Mouse (Mus musculus) midbrain, embryonic 13.5 days (tissue): ENCODE measurements around the gene B4galt3. TPM values are rescaled to one million over a fixed set of nuclear protein-coding genes. Genes with fewer than 3 reads are reported as not detected.

Experiments
- ATAC-seq: fragments of 200-750 bp; cut with Nextera tagmentation; 2 replicates; pipeline ENCODE4 v1.8.0; 2017; ENCODE audit warnings: mild to moderate bottlenecking, moderate TSS enrichment, moderate library complexity
- H3K27ac ChIP-seq: fragments of 300-500 bp; sonication (generic); 2 replicates; pipeline ENCODE4 v1.5.1; 2015; ENCODE audit warnings: inconsistent platforms, mild to moderate bottlenecking, moderate library complexity
- H3K27me3 ChIP-seq: fragments of 300-500 bp; sonication (generic); 2 replicates; pipeline ENCODE4 v1.6.1; 2015; ENCODE audit warnings: mild to moderate bottlenecking, inconsistent platforms
- H3K36me3 ChIP-seq: fragments of 300-500 bp; sonication (generic); 2 replicates; pipeline ENCODE4 v1.6.1; 2015; ENCODE audit warnings: mild to moderate bottlenecking, inconsistent platforms
- H3K4me1 ChIP-seq: fragments of 300-500 bp; sonication (generic); replicated peaks from 2 replicates; pipeline ENCODE4 v1.6.1; 2015; ENCODE audit warnings: inconsistent platforms
- H3K4me2 ChIP-seq: fragments of 300-500 bp; sonication (generic); replicated peaks from 2 replicates; pipeline ENCODE4 v1.6.1; 2015; ENCODE audit warnings: moderate library complexity, mild to moderate bottlenecking, inconsistent platforms
- H3K4me3 ChIP-seq: fragments of 300-500 bp; sonication (generic); replicated peaks from 2 replicates; pipeline ENCODE4 v1.5.1; 2015; ENCODE audit warnings: mild to moderate bottlenecking, inconsistent platforms
- H3K9ac ChIP-seq: fragments of 300-500 bp; sonication (generic); replicated peaks from 2 replicates; pipeline ENCODE4 v1.6.1; 2015; ENCODE audit warnings: mild to moderate bottlenecking, inconsistent platforms
- H3K9me3 ChIP-seq: fragments of 300-500 bp; sonication (generic); 2 replicates; pipeline ENCODE4 v1.6.1; 2016; ENCODE audit warnings: mild to moderate bottlenecking, inconsistent platforms
- WGBS: fragments of 180-500 bp; shearing (Covaris S2); methylation state at CpG from one replicate; pipeline ENCODE4 v1.1.7; 2015; 5-methylcytosine and 5-hydroxymethylcytosine counted together
- polyA plus RNA-seq: library from polyadenylated mRNA; unstranded; fragments of >200 nt; fragmentation: Nextera tagmentation; extraction: Ambion mirVana; gene quantifications from 2 replicates; pipeline ENCODE4 v1.2.1, GENCODE M21; 2015

Gene B4galt3
- polyA plus RNA-seq, 1 experiment from 2014 or later = 99.0 TPM

DNA sequence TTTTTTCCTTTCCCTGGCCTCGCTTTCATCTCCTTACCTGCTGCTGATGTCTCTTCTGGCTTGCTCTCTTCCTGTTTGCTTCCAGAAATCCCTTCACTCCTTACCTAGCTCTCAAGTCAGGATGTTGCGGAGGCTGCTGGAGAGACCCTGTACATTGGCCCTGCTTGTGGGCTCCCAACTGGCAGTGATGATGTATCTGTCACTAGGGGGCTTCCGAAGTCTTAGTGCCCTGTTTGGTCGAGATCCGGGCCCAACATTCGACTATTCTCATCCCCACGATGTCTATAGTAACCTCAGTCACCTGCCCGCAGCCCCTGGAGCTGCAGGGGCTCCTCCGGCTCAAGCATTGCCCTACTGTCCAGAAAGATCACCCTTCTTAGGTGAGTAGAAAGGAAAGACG is 1.5 kb downstream of the B4galt3 start:
- peaks cover 49% of the 10 kb centered on the region for H3K36me3 ChIP-seq
- 0 out of 2 replicates have a peak, but pooled peaks cover 3% of the 10 kb centered on the region for H3K27me3 ChIP-seq
- H3K4me1 ChIP-seq = peaks cover 20% of the 10 kb centered on the region
- 70% methylated on average over 10 of the region's 10 CpGs for WGBS
- no peak overlapping the region for H3K27ac ChIP-seq
- H3K9me3 ChIP-seq = no peaks in the 10 kb centered on the region
- peak overlapping the region; percentile 62; the same call in 1 of the 2 replicates for H3K4me3 ChIP-seq
- peak overlapping the region; percentile 96 for H3K4me2 ChIP-seq
- no peak overlapping the region for H3K9ac ChIP-seq
- ATAC-seq = no peak

DNA sequence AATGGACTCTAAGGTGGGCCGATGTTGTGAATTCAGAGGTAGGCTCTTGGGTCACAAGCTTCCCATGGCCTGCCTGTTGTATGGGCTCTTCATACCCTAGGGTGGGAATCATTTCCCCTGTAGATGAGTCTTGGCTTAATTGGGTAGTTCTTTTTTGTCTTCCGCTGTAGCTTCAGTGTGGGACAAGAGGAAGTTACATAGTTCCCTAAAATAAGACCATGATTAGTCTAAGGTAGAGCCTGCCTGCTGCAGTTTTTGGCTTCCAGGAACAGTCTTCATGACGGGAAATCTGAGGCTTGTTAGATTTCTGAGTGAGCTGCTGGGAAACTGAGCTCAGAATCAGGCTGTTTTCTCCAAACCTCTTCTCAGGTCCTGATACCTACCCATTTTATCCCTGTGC is 2.0 kb downstream of the B4galt3 start:
- WGBS = 98% methylated on average over 3 of the region's 3 CpGs
- peaks cover 20% of the 10 kb centered on the region for H3K4me1 ChIP-seq
- no peaks in the 10 kb centered on the region for H3K9me3 ChIP-seq
- peaks cover 54% of the 10 kb centered on the region for H3K36me3 ChIP-seq
- 0 out of 2 replicates have a peak, but pooled peaks cover under 1% of the 10 kb centered on the region for H3K27me3 ChIP-seq
- H3K9ac ChIP-seq = no peak overlapping the region
- no peak overlapping the region for H3K27ac ChIP-seq
- no peak for ATAC-seq
- 0 out of 2 replicates have a peak overlapping the region, but pooled peaks have one; percentile 62 for H3K4me3 ChIP-seq
- H3K4me2 ChIP-seq = 0 out of 2 replicates have a peak overlapping the region, but pooled peaks have one; percentile 96

DNA sequence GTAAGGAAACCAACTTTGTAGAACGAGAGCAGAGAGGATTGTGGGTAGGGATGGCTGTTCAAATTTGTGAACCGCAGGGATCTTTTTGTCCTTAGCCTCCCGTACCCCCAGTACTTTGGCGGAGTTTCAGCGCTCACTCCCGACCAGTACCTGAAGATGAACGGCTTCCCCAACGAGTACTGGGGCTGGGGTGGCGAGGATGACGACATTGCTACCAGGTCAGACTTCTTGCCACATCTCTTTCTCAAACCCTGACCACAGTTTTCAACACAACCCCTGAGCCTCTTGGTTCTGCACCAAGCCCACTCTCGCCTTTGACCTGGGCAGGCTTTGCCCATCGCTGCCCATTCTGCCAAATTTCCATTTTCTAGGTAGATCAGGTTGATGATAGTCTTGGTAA is 4.0 kb downstream of the B4galt3 start:
- no peak for ATAC-seq
- Histone ChIP-seq H3K9ac (no peak overlapping the region), H3K4me2 (no peak overlapping the region), H3K36me3 (peaks cover 70% of the 10 kb centered on the region), H3K4me3 (no peak overlapping the region), H3K4me1 (peaks cover 20% of the 10 kb centered on the region), H3K27me3 (no peaks in the 10 kb centered on the region), H3K9me3 (no peaks in the 10 kb centered on the region), H3K27ac (no peak overlapping the region)
- 93% methylated on average over 12 of the region's 12 CpGs for WGBS

DNA sequence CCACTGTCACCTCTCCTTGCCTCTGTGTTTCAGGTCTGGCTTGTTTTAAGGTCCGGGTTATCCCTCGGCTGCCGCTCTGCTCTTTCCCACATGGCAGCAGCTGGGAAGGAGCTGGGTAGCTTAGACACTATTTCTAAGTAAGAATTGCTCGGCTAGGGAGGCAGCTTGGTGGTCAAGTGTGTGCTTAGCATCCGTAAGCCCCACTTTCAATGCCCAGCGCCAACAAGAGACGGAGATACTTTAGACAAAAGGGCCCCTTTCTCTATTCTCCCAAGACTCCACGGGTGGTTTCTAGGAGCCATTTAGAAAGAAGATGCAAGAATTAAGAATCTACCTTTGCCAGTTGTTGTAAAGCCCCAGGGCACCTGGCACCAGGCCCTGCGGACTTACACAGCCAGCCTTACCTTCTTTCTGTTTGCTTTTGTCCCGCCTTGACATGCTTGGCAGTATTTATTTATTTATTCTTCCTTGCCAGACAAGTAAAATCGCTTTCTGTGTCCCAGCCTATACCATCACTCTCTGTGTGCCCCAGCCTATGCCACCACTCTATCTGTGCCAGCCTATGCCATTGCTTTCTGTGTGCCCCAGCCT is 5.1 kb downstream of the B4galt3 start:
- no peak overlapping the region for H3K27ac ChIP-seq
- no peaks in the 10 kb centered on the region for H3K9me3 ChIP-seq
- H3K4me2 ChIP-seq = no peak overlapping the region
- no peak for ATAC-seq
- no peak overlapping the region for H3K9ac ChIP-seq
- WGBS = 83% methylated on average over 11 of the region's 11 CpGs
- peaks cover 25% of the 10 kb centered on the region for H3K4me1 ChIP-seq
- no peaks in the 10 kb centered on the region for H3K27me3 ChIP-seq
- peaks cover 70% of the 10 kb centered on the region for H3K36me3 ChIP-seq
- no peak overlapping the region for H3K4me3 ChIP-seq

DNA sequence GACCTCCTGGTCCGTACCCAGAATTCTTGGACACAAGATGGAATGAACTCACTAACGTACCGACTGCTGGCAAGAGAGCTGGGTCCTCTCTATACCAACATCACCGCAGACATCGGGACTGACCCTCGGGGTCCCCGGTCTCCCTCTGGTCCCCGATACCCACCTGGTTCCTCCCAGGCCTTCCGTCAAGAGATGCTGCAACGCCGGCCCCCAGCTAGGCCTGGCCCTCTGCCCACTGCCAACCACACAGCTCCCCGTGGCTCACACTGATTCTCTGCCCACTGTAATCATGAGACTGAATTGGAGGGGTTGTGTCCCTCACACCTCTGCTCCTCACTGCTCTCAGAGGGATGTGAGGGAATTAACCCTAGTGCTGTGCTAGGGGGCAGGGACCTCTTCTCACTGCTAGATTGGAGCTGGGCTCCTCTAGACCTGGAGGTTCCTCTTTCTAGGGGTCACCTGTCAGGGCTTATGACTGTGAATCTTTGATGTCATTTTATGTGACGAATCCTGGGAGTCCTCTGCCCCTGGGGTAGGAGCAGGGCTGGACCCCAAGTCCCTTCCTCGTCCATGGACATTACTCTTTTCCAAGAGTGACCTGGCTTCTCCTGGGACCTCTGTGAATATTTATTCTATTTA is 6.1 kb downstream of the B4galt3 start:
- H3K27ac ChIP-seq = no peak overlapping the region
- H3K9ac ChIP-seq = no peak overlapping the region
- peaks cover 22% of the 10 kb centered on the region for H3K4me1 ChIP-seq
- WGBS = 92% methylated on average over 14 of the region's 14 CpGs
- no peak overlapping the region for H3K4me2 ChIP-seq
- H3K4me3 ChIP-seq = no peak overlapping the region
- no peaks in the 10 kb centered on the region for H3K9me3 ChIP-seq
- no peaks in the 10 kb centered on the region for H3K27me3 ChIP-seq
- no peak for ATAC-seq
- H3K36me3 ChIP-seq = peaks cover 70% of the 10 kb centered on the region

DNA sequence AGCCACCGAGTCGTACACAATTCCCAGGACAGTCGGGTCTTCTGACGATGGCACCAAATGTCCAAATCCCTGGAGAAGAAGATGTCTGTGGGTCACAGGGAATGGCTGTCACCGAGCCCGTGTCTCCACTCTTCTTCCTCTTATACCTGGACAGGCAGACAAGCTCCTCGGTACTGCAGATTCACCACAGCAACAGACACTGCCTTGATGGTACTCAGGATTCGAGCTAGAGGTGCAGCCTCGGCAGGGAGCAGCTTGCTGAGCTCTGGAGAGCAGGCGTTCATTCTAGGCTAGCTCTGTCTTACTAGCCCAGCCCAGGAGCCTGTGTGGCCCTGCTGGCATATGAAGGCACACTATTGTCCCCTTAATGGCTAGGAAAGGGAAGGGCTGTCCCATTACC is 7.6 kb downstream of the B4galt3 start:
- Histone ChIP-seq H3K9ac (no peak overlapping the region), H3K27ac (no peak overlapping the region), H3K27me3 (no peaks in the 10 kb centered on the region), H3K4me2 (no peak overlapping the region), H3K4me3 (no peak overlapping the region), H3K9me3 (no peaks in the 10 kb centered on the region), H3K4me1 (peaks cover 25% of the 10 kb centered on the region), H3K36me3 (peaks cover 67% of the 10 kb centered on the region)
- WGBS = 88% methylated on average over 10 of the region's 10 CpGs
- no peak for ATAC-seq

DNA sequence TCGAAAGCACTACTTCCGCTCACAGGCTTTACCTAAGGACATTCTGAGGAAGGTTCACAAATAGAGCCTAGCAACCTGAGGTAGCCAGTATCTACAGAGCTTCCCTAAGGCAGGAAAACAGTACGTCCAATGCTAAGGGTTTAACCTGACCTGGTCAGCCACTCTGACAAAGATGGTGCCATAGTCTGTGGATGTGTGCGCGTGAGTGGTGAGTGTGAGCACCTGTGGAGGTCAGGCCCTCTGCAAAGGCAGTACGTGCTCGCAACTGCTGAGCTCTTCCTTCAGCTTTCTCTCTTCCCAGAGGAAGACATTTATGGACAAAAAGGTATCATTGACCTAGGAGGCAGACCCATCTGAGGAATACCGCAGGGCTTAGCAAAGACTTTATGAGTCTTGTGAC is 8.3 kb downstream of the B4galt3 start:
- Histone ChIP-seq H3K4me3 (no peak overlapping the region), H3K27me3 (no peaks in the 10 kb centered on the region), H3K9ac (no peak overlapping the region), H3K4me2 (no peak overlapping the region), H3K4me1 (peaks cover 25% of the 10 kb centered on the region), H3K36me3 (peaks cover 64% of the 10 kb centered on the region), H3K27ac (no peak overlapping the region), H3K9me3 (no peaks in the 10 kb centered on the region)
- ATAC-seq = no peak
- 98% methylated on average over 8 of the region's 8 CpGs for WGBS

DNA sequence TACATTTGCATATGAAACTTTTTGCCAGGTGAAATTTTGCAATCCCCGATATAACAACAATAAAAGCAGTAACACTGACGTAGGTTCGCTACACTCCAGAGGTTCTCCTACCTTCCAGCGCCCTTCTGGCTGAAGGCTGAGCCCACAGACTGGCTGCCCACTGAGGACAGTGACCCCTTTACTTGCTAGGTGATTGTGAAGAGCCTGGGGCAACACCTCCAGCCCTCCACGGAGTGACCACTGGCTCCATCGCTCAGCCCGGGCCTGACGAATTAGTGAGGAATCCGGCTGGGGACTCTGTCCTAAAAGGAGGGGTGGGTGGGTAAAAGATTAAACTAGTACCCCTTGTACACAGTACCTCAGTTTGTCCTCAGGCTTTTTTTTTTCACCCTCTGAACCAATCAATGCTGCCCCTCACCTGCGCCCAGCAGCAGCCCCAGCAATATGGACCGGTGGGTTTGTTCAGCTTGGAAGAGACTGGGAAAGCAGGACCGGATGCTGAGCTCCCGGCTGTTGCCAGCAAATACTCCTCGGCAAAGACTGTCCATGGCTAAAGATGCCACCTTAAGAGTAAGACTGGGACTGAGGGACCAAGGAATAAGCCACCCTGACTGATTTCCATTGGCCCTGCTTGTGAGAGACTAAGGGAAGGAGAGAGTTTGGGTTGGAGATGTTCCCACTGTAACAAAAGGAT is 9.0 kb downstream of the B4galt3 start:
- H3K9me3 ChIP-seq = no peaks in the 10 kb centered on the region
- peak overlapping the region; percentile 78 for H3K9ac ChIP-seq
- no peak for ATAC-seq
- peaks cover 25% of the 10 kb centered on the region for H3K4me1 ChIP-seq
- H3K27me3 ChIP-seq = no peaks in the 10 kb centered on the region
- peaks cover 64% of the 10 kb centered on the region for H3K36me3 ChIP-seq
- H3K27ac ChIP-seq = no peak overlapping the region
- 91% methylated on average over 14 of the region's 14 CpGs for WGBS
- H3K4me3 ChIP-seq = no peak overlapping the region
- H3K4me2 ChIP-seq = peak overlapping the region; percentile 91; the same call in 1 of the 2 replicates

DNA sequence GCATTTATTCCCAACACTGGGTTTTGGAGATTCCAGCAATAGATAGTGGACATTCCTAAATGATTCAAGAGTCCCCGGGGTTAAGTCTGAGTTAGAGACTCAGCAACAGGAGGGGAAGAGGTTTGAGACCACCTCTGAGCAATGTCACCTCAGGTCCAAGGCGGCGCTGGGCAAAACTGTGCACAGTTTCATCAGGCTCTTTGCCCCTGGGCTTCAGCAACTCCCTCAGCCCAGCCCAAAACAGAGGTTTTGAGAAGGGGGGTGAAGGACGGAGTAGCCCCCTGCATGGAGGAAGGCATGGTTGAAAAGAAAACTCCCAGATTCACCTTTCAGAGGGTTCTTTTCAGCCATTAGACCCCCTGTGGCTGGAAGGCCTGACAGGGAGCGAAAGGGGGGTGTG is 9.6 kb downstream of the B4galt3 start:
- no peak overlapping the region for H3K27ac ChIP-seq
- peak overlapping the region; percentile 78 for H3K9ac ChIP-seq
- WGBS = 58% methylated on average over 5 of the region's 5 CpGs
- no peaks in the 10 kb centered on the region for H3K27me3 ChIP-seq
- peak overlapping the region; percentile 66 for H3K4me3 ChIP-seq
- no peak for ATAC-seq
- H3K9me3 ChIP-seq = no peaks in the 10 kb centered on the region
- H3K36me3 ChIP-seq = peaks cover 64% of the 10 kb centered on the region
- peaks cover 28% of the 10 kb centered on the region for H3K4me1 ChIP-seq
- peak overlapping the region; percentile 91 for H3K4me2 ChIP-seq

DNA sequence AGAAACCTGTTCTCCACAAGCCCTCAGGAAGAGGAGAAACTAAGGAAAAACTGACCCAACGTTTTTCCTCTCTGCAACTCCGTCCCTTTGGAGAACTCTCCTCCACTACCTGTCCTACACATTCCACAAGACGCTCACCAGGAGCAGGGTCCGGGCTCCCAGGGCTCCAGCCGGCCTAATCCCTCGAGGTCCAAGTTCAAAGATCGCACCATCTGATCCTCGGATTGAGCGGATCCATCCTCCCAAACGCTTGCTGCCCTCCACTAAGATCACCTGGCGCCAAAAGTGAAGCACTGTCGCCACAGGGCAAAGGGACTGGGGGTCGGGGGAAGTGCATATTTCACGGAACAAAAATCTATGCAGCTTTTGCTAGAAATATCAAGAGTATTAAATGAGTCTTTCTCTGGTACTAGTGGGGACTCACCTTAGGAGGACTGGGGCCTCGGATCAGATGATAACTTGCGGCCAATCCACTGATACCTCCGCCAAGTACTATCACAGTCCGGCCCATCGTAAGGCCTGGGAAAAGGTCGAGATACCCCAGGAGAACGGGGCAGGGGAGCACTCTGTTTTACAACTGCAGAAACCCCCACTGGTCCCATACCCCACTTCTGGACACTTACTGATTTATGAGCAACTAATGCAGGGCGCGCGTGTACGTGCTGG is 10.3 kb downstream of the B4galt3 start:
- 2% methylated on average over 25 of the region's 25 CpGs for WGBS
- Histone ChIP-seq H3K27me3 (no peaks in the 10 kb centered on the region), H3K4me1 (peaks cover 31% of the 10 kb centered on the region), H3K9me3 (no peaks in the 10 kb centered on the region), H3K4me3 (peak overlapping the region; percentile 66), H3K4me2 (peak overlapping the region; percentile 91), H3K27ac (no peak overlapping the region), H3K36me3 (peaks cover 64% of the 10 kb centered on the region), H3K9ac (peak overlapping the region; percentile 78)
- peak; percentile 28 for ATAC-seq

DNA sequence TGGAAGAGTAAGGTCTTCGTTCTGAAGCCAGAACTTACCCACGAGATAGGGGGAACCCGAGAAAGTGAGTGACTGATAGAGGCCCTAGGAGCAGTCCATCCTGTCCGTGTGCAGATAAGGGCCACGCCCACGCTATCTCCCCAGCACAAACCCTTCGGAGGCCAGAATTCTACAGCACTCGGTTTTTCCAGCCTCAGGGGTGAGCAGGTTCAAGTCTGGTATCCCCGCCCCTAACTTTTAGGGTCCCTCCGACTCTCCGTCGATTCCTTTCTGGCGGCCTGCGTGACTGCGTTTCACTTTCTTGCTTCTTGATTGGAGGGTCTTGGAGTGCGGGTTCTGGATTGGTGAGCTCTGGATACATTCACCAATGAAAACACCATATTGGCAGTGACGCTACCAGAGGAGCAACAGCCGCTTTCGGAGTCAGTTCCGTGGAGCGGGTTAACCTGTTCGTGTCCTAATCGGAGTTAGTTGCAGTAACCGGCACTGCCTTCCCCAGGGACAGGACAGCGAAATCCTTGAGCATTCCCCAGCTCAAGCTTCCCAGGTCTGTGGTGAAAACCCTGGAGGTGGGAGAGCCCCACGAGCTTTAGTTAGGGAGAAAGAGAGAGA is 10.9 kb downstream of the B4galt3 start, which contains the start of gene Ppox:
Ppox (minus strand) TSS at position 271 of the 612 bp plus-strand sequence.
- peak within 1 kb of the TSS; percentile 91 for H3K4me2 ChIP-seq
- ATAC-seq = peak; percentile 98
- peak within 1 kb of the TSS; percentile 75 for H3K27ac ChIP-seq
- peaks cover 38% of the 10 kb centered on the region for H3K4me1 ChIP-seq
- no peaks in the 10 kb centered on the region for H3K27me3 ChIP-seq
- H3K4me3 ChIP-seq = peak within 1 kb of the TSS; percentile 66
- H3K36me3 ChIP-seq = peaks cover 63% of the 10 kb centered on the region
- under 1% methylated on average over 26 of the region's 26 CpGs for WGBS
- H3K9me3 ChIP-seq = no peaks in the 10 kb centered on the region
- peak within 1 kb of the TSS; percentile 78 for H3K9ac ChIP-seq
